Mouse (Mus musculus): ENCODE measurements around the gene Tmem268. TPM values are rescaled to one million over a fixed set of nuclear protein-coding genes. Genes with fewer than 3 reads are reported as not detected.

Gene Tmem268
- polyA plus RNA-seq, 2 experiments from 2014 or later, result 20.8 to 32.9 TPM

GRCm38 (mm10) chr4:63556665-63557064, 1.9 kb upstream of the Tmem268 start:
- ATAC-seq, result no peak

- ATAC-seq, result no peak
Measured at GRCm38 (mm10) chr4:63557124-63558059, 1.2 kb upstream of the Tmem268 start.

GRCm38 (mm10) chr4:63559127-63559697, 631 bp downstream of the Tmem268 start:
- no peak for ATAC-seq

GRCm38 (mm10) chr4:63560079-63560478, 1.5 kb downstream of the Tmem268 start:
- no peak for ATAC-seq

- ATAC-seq, result peak; percentile 53
Measured at GRCm38 (mm10) chr4:63561861-63562675, 3.5 kb downstream of the Tmem268 start.

GRCm38 (mm10) chr4:63562742-63563141, 4.2 kb downstream of the Tmem268 start:
- no peak for ATAC-seq

GRCm38 (mm10) chr4:63567712-63568390, 9.3 kb downstream of the Tmem268 start:
- no peak for ATAC-seq

- ATAC-seq, result no peak
Measured at GRCm38 (mm10) chr4:63569322-63569721, 10.7 kb downstream of the Tmem268 start.

- ATAC-seq, result no peak
Measured at GRCm38 (mm10) chr4:63570208-63570781, 11.7 kb downstream of the Tmem268 start.

GRCm38 (mm10) chr4:63572621-63573020, 14.0 kb downstream of the Tmem268 start:
- no peak for ATAC-seq

- no peak for ATAC-seq
Measured at GRCm38 (mm10) chr4:63579649-63580048, 21.1 kb downstream of the Tmem268 start.

GRCm38 (mm10) chr4:63580078-63580477, 21.5 kb downstream of the Tmem268 start:
- ATAC-seq, result no peak

GRCm38 (mm10) chr4:63582580-63582979, 24.0 kb downstream of the Tmem268 start:
- no peak for ATAC-seq

- ATAC-seq, result no peak
Measured at GRCm38 (mm10) chr4:63585216-63585615, 26.6 kb downstream of the Tmem268 start.

GRCm38 (mm10) chr4:63586240-63586639, 27.7 kb downstream of the Tmem268 start:
- no peak for ATAC-seq

- no peak for ATAC-seq
Measured at GRCm38 (mm10) chr4:63589987-63590386, 31.4 kb downstream of the Tmem268 start.

- ATAC-seq, result peak; percentile 42
Measured at GRCm38 (mm10) chr4:63590538-63590937, 32.0 kb downstream of the Tmem268 start.

GRCm38 (mm10) chr4:63594459-63595110, 36.0 kb downstream of the Tmem268 start:
- peak; percentile 3 for ATAC-seq

- peak; percentile 86 for ATAC-seq
Measured at GRCm38 (mm10) chr4:63595259-63595658, 36.7 kb downstream of the Tmem268 start.

GRCm38 (mm10) chr4:63596010-63596409, 37.4 kb downstream of the Tmem268 start:
- no peak for ATAC-seq

GRCm38 (mm10) chr4:63600786-63601185, 42.2 kb downstream of the Tmem268 start:
- no peak for ATAC-seq

- ATAC-seq, result no peak
Measured at GRCm38 (mm10) chr4:63601263-63601662, 42.7 kb downstream of the Tmem268 start.

Measured in CD4-positive, CD25-positive, alpha-beta regulatory T cell, adult 4 months (primary cell).